Mouse (Mus musculus) liver, embryonic 11.5 days (tissue): ENCODE data around the gene Itih5. TPM values are rescaled to one million over a fixed set of nuclear protein-coding genes. Genes with fewer than 3 reads are reported as not detected.

Experiments
- ATAC-seq: fragments of 200-750 bp; cut with Nextera tagmentation; replicated peaks from 2 replicates; pipeline ENCODE4 v1.8.0; 2017; ENCODE audit warnings: moderate number of reproducible peaks, mild to moderate bottlenecking, moderate TSS enrichment, moderate library complexity; ENCODE audit not compliant: low FRiP score
- DNase-seq: peaks from one replicate; pipeline ENCODE4 v3.0.0-alpha.2; 2017; ENCODE audit warnings: low spot score
- H3K27ac ChIP-seq: fragments of 300-500 bp; sonication (generic); 2 replicates; pipeline ENCODE4 v1.5.1; 2014; ENCODE audit warnings: mild to moderate bottlenecking, low read depth, low read length, control low read depth
- H3K27me3 ChIP-seq: fragments of 300-500 bp; sonication (generic); replicated peaks from 2 replicates; pipeline ENCODE4 v1.6.1; 2014; ENCODE audit warnings: low read length, mixed read lengths; ENCODE audit not compliant: control insufficient read depth, insufficient read depth
- H3K36me3 ChIP-seq: fragments of 300-500 bp; sonication (generic); 2 replicates; pipeline ENCODE4 v1.6.1; 2014; ENCODE audit warnings: mild to moderate bottlenecking, low read length, moderate library complexity, mixed read lengths; ENCODE audit not compliant: control insufficient read depth, insufficient read depth
- H3K4me1 ChIP-seq: fragments of 300-500 bp; sonication (generic); replicated peaks from 2 replicates; pipeline ENCODE4 v1.6.1; 2014; ENCODE audit warnings: low read length, mixed read lengths; ENCODE audit not compliant: control insufficient read depth, insufficient read depth
- H3K4me2 ChIP-seq: fragments of 300-500 bp; sonication (generic); 2 replicates; pipeline ENCODE4 v1.6.1; 2014; ENCODE audit warnings: mild to moderate bottlenecking, control low read depth, moderate library complexity
- H3K4me3 ChIP-seq: fragments of 300-500 bp; sonication (generic); 2 replicates; pipeline ENCODE4 v1.5.1; 2014; ENCODE audit warnings: low read depth, low read length, control low read depth
- H3K9ac ChIP-seq: fragments of 300-500 bp; sonication (generic); 2 replicates; pipeline ENCODE4 v1.6.1; 2014; ENCODE audit warnings: low read depth, low read length, control low read depth
- H3K9me3 ChIP-seq: fragments of 300-500 bp; sonication (generic); 2 replicates; pipeline ENCODE4 v1.6.1; 2016; ENCODE audit warnings: low read length, inconsistent platforms, mixed read lengths; ENCODE audit not compliant: control insufficient read depth
- WGBS: fragments of 180-500 bp; shearing (Covaris S2); extraction: QIAGEN DNeasy Blood & Tissue Kit; methylation state at CpG from one replicate; pipeline ENCODE4 v1.1.7; 2014; 5-methylcytosine and 5-hydroxymethylcytosine counted together
- polyA plus RNA-seq: library from polyadenylated mRNA; unstranded; fragments of >200 nt; fragmentation: Nextera tagmentation; extraction: Ambion mirVana; gene quantifications from 2 replicates; pipeline ENCODE4 v1.2.1, GENCODE M21; 2014

Gene Itih5
- polyA plus RNA-seq, 1 experiment from 2014 or later = 7.7 TPM

DNA sequence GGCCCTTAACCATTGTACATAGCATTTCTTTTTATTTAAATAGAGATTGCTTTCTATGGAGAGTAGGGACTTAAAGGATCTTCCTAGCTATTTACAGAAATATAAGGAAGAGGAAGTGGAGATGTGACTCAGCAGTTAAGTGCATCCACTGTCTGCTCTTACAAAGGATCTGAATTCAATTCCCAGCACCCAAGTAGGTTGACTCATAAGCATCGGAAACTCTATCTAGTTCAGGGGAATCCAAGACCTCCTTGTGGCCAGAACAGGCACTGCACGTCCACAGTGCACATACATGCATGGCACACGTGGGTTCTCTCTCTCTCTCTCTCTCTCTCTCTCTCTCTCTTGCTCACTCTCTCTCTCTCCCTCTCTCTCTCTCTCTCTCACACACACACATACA is 41.8 kb downstream of the Itih5 start:
- no peak overlapping the region for H3K4me2 ChIP-seq
- no peak overlapping the region for H3K9ac ChIP-seq
- WGBS = 70% methylated on average over 3 of the region's 3 CpGs
- no peak overlapping the region for H3K27ac ChIP-seq
- no peaks in the 10 kb centered on the region for H3K27me3 ChIP-seq
- ATAC-seq (no peak), DNase-seq (no peak)
- H3K4me3 ChIP-seq = no peak overlapping the region
- no peaks in the 10 kb centered on the region for H3K4me1 ChIP-seq
- H3K9me3 ChIP-seq = no peaks in the 10 kb centered on the region
- no peaks in the 10 kb centered on the region for H3K36me3 ChIP-seq

DNA sequence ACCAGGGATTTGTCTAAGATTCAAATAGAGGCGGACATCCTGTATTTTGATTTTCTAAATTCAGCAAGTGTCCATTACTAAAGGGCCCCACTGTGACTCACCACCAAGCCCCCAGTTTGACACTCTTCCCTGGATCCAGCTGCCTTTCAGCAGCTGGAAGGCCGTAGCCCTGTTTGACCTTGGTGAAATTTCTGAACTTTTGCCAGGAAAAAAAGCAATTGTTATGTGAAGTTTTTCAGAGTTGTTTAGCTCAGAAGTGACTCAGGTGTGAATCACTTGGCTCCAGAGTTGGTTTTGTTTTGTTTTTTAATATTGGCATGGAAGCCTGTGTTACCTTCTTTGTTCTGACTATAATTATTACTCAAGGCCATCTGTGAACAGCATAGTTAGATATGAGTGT is 46.0 kb downstream of the Itih5 start:
- WGBS = 85% methylated on average over 2 of the region's 2 CpGs

GRCm38 (mm10) chr2:10200736-10201285 is 47.4 kb downstream of the Itih5 start:
- no peaks in the 10 kb centered on the region for H3K27me3 ChIP-seq

More for the DNA sequence above, 46.0 kb downstream of the Itih5 start:
- H3K4me2 ChIP-seq = no peak overlapping the region
- no peak overlapping the region for H3K27ac ChIP-seq
- no peak overlapping the region for H3K9ac ChIP-seq
- no peaks in the 10 kb centered on the region for H3K4me1 ChIP-seq
- H3K27me3 ChIP-seq = no peaks in the 10 kb centered on the region
- DNase-seq = no peak
- H3K4me3 ChIP-seq = no peak overlapping the region
- no peaks in the 10 kb centered on the region for H3K36me3 ChIP-seq
- no peak for ATAC-seq
- H3K9me3 ChIP-seq = no peaks in the 10 kb centered on the region

DNA sequence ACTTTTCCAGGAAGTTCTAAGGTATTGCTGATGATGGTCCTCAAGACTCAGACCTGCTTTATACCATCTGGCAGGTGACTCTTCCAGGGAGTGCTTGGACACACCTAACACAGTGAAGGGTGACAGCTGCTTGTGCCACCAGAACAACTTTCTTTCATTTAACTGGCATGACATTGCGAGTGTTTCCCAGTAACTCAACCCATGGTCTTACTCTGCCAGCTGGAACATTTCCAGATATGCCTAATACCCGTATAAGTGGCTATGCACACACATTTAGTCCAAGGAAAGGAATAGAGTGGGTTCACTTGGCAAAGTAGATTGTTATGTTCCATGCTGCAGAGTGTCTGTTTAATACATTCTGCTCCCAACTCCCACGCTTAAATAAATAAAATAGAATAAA is 50.9 kb downstream of the Itih5 start:
- Histone ChIP-seq H3K4me3 (no peak overlapping the region), H3K27ac (no peak overlapping the region), H3K36me3 (no peaks in the 10 kb centered on the region), H3K27me3 (no peaks in the 10 kb centered on the region), H3K4me2 (no peak overlapping the region), H3K4me1 (no peaks in the 10 kb centered on the region), H3K9me3 (no peaks in the 10 kb centered on the region), H3K9ac (no peak overlapping the region)
- DNase-seq (no peak), ATAC-seq (no peak)
- 82% methylated on average over 3 of the region's 3 CpGs for WGBS

More at GRCm38 (mm10) chr2:10200736-10201285, 47.4 kb downstream of the Itih5 start:
- no peaks in the 10 kb centered on the region for H3K36me3 ChIP-seq
- H3K9ac ChIP-seq = no peak overlapping the region
- H3K9me3 ChIP-seq = no peaks in the 10 kb centered on the region
- no peak overlapping the region for H3K4me3 ChIP-seq
- ATAC-seq = no peak
- DNase-seq = no peak
- no peaks in the 10 kb centered on the region for H3K4me1 ChIP-seq
- H3K27ac ChIP-seq = no peak overlapping the region
- H3K4me2 ChIP-seq = no peak overlapping the region
- WGBS = 75% methylated on average over 3 of the region's 3 CpGs

DNA sequence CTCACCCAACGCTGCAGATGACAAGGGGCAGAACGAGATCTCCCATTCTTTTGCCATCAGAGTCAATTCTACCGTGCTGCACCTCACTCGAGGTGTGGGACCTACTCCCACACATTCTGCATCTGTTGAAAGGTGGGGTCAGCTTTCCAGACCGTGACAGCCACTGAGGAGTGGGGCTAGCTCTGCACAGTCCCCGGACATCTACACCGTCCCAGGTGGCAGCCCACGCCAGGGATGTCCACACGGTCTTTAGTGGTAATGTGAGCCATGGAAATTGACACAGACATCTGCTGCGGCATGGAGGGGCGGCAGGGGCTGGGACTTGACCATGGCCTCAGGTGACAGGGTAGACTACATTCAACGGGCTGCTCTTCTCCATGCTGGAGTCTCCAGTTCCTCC is 60.1 kb downstream of the Itih5 start:
- DNase-seq (no peak), ATAC-seq (no peak)
- Histone ChIP-seq H3K4me2 (no peak overlapping the region), H3K9me3 (no peaks in the 10 kb centered on the region), H3K9ac (no peak overlapping the region), H3K27ac (no peak overlapping the region), H3K27me3 (no peaks in the 10 kb centered on the region), H3K4me3 (no peak overlapping the region), H3K36me3 (no peaks in the 10 kb centered on the region), H3K4me1 (no peaks in the 10 kb centered on the region)
- 80% methylated on average over 12 of the region's 12 CpGs for WGBS

GRCm38 (mm10) chr2:10215876-10216565 is 62.6 kb downstream of the Itih5 start:
- ATAC-seq (no peak), DNase-seq (no peak)
- Histone ChIP-seq H3K9me3 (no peaks in the 10 kb centered on the region), H3K36me3 (no peaks in the 10 kb centered on the region), H3K9ac (no peak overlapping the region), H3K27ac (no peak overlapping the region), H3K4me3 (no peak overlapping the region), H3K4me2 (no peak overlapping the region), H3K27me3 (no peaks in the 10 kb centered on the region), H3K4me1 (no peaks in the 10 kb centered on the region)
- WGBS = 82% methylated on average over 7 of the region's 7 CpGs

DNA sequence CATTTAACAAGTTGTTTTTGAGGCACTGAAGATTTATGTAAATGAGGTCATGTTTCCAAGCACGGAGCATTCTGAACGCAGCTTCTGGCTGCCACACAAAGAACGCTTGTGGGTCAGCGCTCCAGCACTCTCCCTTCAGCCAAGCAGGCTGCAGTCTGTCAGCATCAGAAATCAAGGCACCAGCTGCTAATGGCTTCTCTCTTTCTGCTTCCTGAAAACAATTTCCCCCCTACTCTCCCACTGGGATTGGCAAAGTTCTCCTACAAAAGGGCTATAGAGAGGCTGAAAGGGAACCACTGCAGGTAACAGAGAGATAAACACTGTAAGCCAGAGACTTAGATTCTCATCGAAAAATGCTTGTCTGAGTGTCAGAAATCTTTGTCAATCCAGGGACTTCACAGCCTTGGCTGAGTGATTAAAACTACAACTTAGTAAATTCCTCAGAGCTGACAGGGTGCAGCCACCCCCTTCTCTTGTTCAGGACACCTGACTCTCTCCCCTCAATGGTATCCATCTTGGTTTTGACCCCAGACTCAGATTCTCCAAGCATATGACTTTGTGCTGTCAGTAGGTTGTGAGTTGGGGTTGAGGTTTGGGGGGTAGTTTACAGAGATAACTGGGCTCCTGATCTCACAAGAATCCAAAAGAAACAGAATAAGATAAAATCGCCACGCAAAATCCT is 63.3 kb downstream of the Itih5 start:
- no peaks in the 10 kb centered on the region for H3K4me1 ChIP-seq
- H3K27ac ChIP-seq = no peak overlapping the region
- ATAC-seq = no peak

DNA sequence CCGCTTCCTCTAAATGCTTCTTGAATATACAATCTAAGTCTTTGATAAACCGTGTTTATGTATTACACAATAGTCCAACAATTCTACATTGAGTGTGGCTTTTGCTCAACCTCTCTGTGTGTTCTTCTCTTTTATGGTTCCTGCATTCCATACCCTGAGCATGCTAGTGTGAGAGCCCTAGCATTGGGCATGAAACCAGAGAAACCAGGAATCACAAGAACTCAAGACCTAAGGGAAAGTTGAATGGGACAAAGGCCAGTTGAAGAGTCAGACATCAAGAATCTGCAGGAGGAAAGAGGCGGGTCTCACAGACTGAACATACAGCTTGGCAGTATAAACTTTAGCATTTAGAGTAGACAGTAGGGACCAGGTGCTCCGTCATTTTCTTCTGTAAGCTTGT is 68.5 kb downstream of the Itih5 start:
- Histone ChIP-seq H3K9me3 (no peaks in the 10 kb centered on the region), H3K9ac (no peak overlapping the region), H3K27ac (no peak overlapping the region), H3K4me2 (no peak overlapping the region), H3K4me1 (no peaks in the 10 kb centered on the region), H3K4me3 (no peak overlapping the region), H3K36me3 (no peaks in the 10 kb centered on the region), H3K27me3 (no peaks in the 10 kb centered on the region)
- WGBS = 80% methylated on average over 4 of the region's 4 CpGs
- DNase-seq (no peak), ATAC-seq (no peak)

More for the DNA sequence above, 63.3 kb downstream of the Itih5 start:
- H3K4me3 ChIP-seq = no peak overlapping the region
- no peaks in the 10 kb centered on the region for H3K9me3 ChIP-seq
- no peaks in the 10 kb centered on the region for H3K27me3 ChIP-seq
- DNase-seq = no peak
- 63% methylated on average over 7 of the region's 7 CpGs for WGBS
- H3K9ac ChIP-seq = no peak overlapping the region
- no peak overlapping the region for H3K4me2 ChIP-seq
- no peaks in the 10 kb centered on the region for H3K36me3 ChIP-seq

DNA sequence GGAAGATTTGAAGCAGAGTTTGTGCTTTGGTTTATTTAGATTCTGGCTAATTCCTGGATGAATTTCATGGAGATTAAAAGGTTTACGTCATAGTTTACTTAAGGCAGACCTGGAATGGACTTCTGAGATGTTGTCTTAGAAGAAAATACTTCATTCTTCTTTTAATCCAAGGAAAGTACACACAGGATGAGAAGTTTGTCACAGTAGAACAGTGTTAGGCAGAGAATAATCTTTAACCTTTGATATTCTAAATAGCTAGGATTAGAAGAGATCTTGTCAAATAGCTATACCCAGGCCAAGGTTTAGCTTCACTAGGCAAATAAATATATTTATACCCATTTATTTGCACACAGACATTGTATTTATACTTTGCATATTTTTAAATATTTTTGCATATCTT is 73.5 kb downstream of the Itih5 start:
- Histone ChIP-seq H3K36me3 (no peaks in the 10 kb centered on the region), H3K9ac (no peak overlapping the region), H3K4me2 (no peak overlapping the region), H3K27me3 (no peaks in the 10 kb centered on the region), H3K27ac (no peak overlapping the region), H3K9me3 (no peaks in the 10 kb centered on the region), H3K4me3 (no peak overlapping the region), H3K4me1 (no peaks in the 10 kb centered on the region)
- no peak for DNase-seq
- 85% methylated on average over 1 of the region's 1 CpGs for WGBS
- ATAC-seq = no peak
